Mouse (Mus musculus) limb, embryonic 10.5 days (tissue): ENCODE data around the gene Ogfod2. TPM values are rescaled to one million over a fixed set of nuclear protein-coding genes. Genes with fewer than 3 reads are reported as not detected.
A peak's percentile ranks its signal among the peaks of the same experiment; 100 is the strongest.

Experiments used
- DNase-seq: peaks from one replicate; pipeline ENCODE4 v3.0.0-alpha.2; 2017; ENCODE audit warnings: low spot score
- H3K27ac ChIP-seq: fragments of 300-500 bp; sonication (generic); 2 replicates; pipeline ENCODE4 v1.5.1; 2016; ENCODE audit warnings: mild to moderate bottlenecking
- H3K27me3 ChIP-seq: fragments of 300-500 bp; sonication (generic); 2 replicates; pipeline ENCODE4 v1.6.1; 2016; ENCODE audit warnings: low read depth, mild to moderate bottlenecking; ENCODE audit not compliant: poor library complexity, severe bottlenecking
- H3K36me3 ChIP-seq: fragments of 300-500 bp; sonication (generic); 2 replicates; pipeline ENCODE4 v1.6.1; 2016; ENCODE audit warnings: mild to moderate bottlenecking, moderate library complexity
- H3K4me1 ChIP-seq: fragments of 300-500 bp; sonication (generic); 2 replicates; pipeline ENCODE4 v1.6.1; 2016
- H3K4me3 ChIP-seq: fragments of 300-500 bp; sonication (generic); 2 replicates; pipeline ENCODE4 v1.5.1; 2016; ENCODE audit warnings: mild to moderate bottlenecking, moderate library complexity
- H3K9me3 ChIP-seq: fragments of 300-500 bp; sonication (generic); replicated peaks from 2 replicates; pipeline ENCODE4 v1.6.1; 2016; ENCODE audit warnings: mild to moderate bottlenecking
- WGBS: fragments of 180-500 bp; shearing (Covaris S2); methylation state at CpG from one replicate; pipeline ENCODE4 v1.1.7; 2016; 5-methylcytosine and 5-hydroxymethylcytosine counted together
- polyA plus RNA-seq: library from polyadenylated mRNA; unstranded; fragments of >200 nt; fragmentation: Nextera tagmentation; extraction: Ambion mirVana; gene quantifications from 2 replicates; pipeline ENCODE4 v1.2.1, GENCODE M21; 2016

The Ogfod2 gene
- polyA plus RNA-seq, 1 experiment from 2014 or later, result 16.2 TPM

- 91% methylated on average over 11 of the region's 11 CpGs for WGBS
- Histone ChIP-seq H3K4me3 (no peak overlapping the region), H3K36me3 (no peaks in the 10 kb centered on the region), H3K27me3 (peaks cover 7% of the 10 kb centered on the region), H3K27ac (no peak overlapping the region), H3K9me3 (no peaks in the 10 kb centered on the region), H3K4me1 (peaks cover 7% of the 10 kb centered on the region)
- DNase-seq, result no peak
Observed at GRCm38 (mm10) chr5:124100128-124101044, 11.7 kb upstream of the Ogfod2 start.

- Histone ChIP-seq H3K27me3 (no peaks in the 10 kb centered on the region), H3K4me3 (no peak overlapping the region), H3K27ac (no peak overlapping the region), H3K36me3 (no peaks in the 10 kb centered on the region), H3K4me1 (no peaks in the 10 kb centered on the region), H3K9me3 (no peaks in the 10 kb centered on the region)
- no peak for DNase-seq
- 83% methylated on average over 6 of the region's 6 CpGs for WGBS
Observed at GRCm38 (mm10) chr5:124102326-124102725, 9.8 kb upstream of the Ogfod2 start.

- no peak overlapping the region for H3K4me3 ChIP-seq
- no peak for DNase-seq
- H3K27ac ChIP-seq, result no peak overlapping the region
- no peaks in the 10 kb centered on the region for H3K4me1 ChIP-seq
- no peaks in the 10 kb centered on the region for H3K9me3 ChIP-seq
- 87% methylated on average over 3 of the region's 3 CpGs for WGBS
- H3K36me3 ChIP-seq, result no peaks in the 10 kb centered on the region
- no peaks in the 10 kb centered on the region for H3K27me3 ChIP-seq
Observed at GRCm38 (mm10) chr5:124103020-124103419, 9.1 kb upstream of the Ogfod2 start.

- WGBS, result 93% methylated on average over 9 of the region's 9 CpGs
- H3K4me3 ChIP-seq, result no peak overlapping the region
- DNase-seq, result no peak
- H3K27ac ChIP-seq, result no peak overlapping the region
- H3K4me1 ChIP-seq, result no peaks in the 10 kb centered on the region
- H3K27me3 ChIP-seq, result no peaks in the 10 kb centered on the region
- H3K9me3 ChIP-seq, result no peaks in the 10 kb centered on the region
- H3K36me3 ChIP-seq, result no peaks in the 10 kb centered on the region
Observed at GRCm38 (mm10) chr5:124103552-124103951, 8.5 kb upstream of the Ogfod2 start.

- Histone ChIP-seq H3K27ac (peak overlapping the region; percentile 90), H3K9me3 (no peaks in the 10 kb centered on the region), H3K4me1 (peaks cover 28% of the 10 kb centered on the region), H3K27me3 (no peaks in the 10 kb centered on the region), H3K36me3 (peaks cover 10% of the 10 kb centered on the region; the same call in 1 of the 2 replicates), H3K4me3 (peak overlapping the region; percentile 87)
- WGBS, result 33% methylated on average over 17 of the region's 17 CpGs
- DNase-seq, result peak; percentile 68
Observed at GRCm38 (mm10) chr5:124111077-124111741, 888 bp upstream of the Ogfod2 start.

- Histone ChIP-seq H3K4me3 (peak overlapping the region; percentile 87), H3K4me1 (peaks cover 41% of the 10 kb centered on the region), H3K27me3 (no peaks in the 10 kb centered on the region), H3K9me3 (no peaks in the 10 kb centered on the region), H3K36me3 (peaks cover 18% of the 10 kb centered on the region), H3K27ac (peak overlapping the region; percentile 90)
- WGBS, result 1% methylated on average over 18 of the region's 18 CpGs
- DNase-seq, result no peak
Observed at GRCm38 (mm10) chr5:124112531-124112930, 434 bp downstream of the Ogfod2 start.

- H3K27ac ChIP-seq, result peak overlapping the region; percentile 90
- 24% methylated on average over 14 of the region's 14 CpGs for WGBS
- H3K9me3 ChIP-seq, result no peaks in the 10 kb centered on the region
- H3K27me3 ChIP-seq, result no peaks in the 10 kb centered on the region
- peaks cover 46% of the 10 kb centered on the region for H3K4me1 ChIP-seq
- DNase-seq, result peak; percentile 64
- H3K4me3 ChIP-seq, result peak overlapping the region; percentile 87
- H3K36me3 ChIP-seq, result peaks cover 23% of the 10 kb centered on the region
Observed at GRCm38 (mm10) chr5:124113030-124113429, 933 bp downstream of the Ogfod2 start.

- no peak for DNase-seq
- WGBS, result 95% methylated on average over 24 of the region's 24 CpGs
- H3K4me3 ChIP-seq, result no peak overlapping the region
- peaks cover 53% of the 10 kb centered on the region for H3K4me1 ChIP-seq
- H3K27ac ChIP-seq, result no peak overlapping the region
- H3K27me3 ChIP-seq, result no peaks in the 10 kb centered on the region
- peaks cover 37% of the 10 kb centered on the region for H3K36me3 ChIP-seq
- H3K9me3 ChIP-seq, result no peaks in the 10 kb centered on the region
Observed at GRCm38 (mm10) chr5:124114276-124115025, 2.4 kb downstream of the Ogfod2 start.

GRCm38 (mm10) chr5:124115531-124115930 lies 3.4 kb downstream of the Ogfod2 start:
- H3K4me3 ChIP-seq, result peak overlapping the region; percentile 90
- peak overlapping the region; percentile 90 for H3K27ac ChIP-seq
- H3K4me1 ChIP-seq, result peaks cover 53% of the 10 kb centered on the region
- H3K36me3 ChIP-seq, result peaks cover 48% of the 10 kb centered on the region
- H3K27me3 ChIP-seq, result no peaks in the 10 kb centered on the region
- no peaks in the 10 kb centered on the region for H3K9me3 ChIP-seq
- no peak for DNase-seq
- WGBS, result 24% methylated on average over 7 of the region's 7 CpGs

- 2% methylated on average over 64 of the region's 64 CpGs for WGBS
- Histone ChIP-seq H3K36me3 (peaks cover 55% of the 10 kb centered on the region), H3K27ac (peak within 1 kb of the TSS; percentile 90), H3K4me3 (peak within 1 kb of the TSS; percentile 90), H3K4me1 (peaks cover 51% of the 10 kb centered on the region), H3K9me3 (no peaks in the 10 kb centered on the region), H3K27me3 (no peaks in the 10 kb centered on the region)
- peak; percentile 88 for DNase-seq
Observed at GRCm38 (mm10) chr5:124115990-124116845, 4.1 kb downstream of the Ogfod2 start, which contains the start of gene Arl6ip4. Gene Arl6ip4, plus strand, starts transcription at chr5:124116089.

GRCm38 (mm10) chr5:124119204-124119603 lies 7.1 kb downstream of the Ogfod2 start:
- 86% methylated on average over 5 of the region's 5 CpGs for WGBS
- peaks cover 78% of the 10 kb centered on the region for H3K36me3 ChIP-seq

GRCm38 (mm10) chr5:124122357-124122756 lies 10.3 kb downstream of the Ogfod2 start:
- no peak overlapping the region for H3K27ac ChIP-seq
- H3K36me3 ChIP-seq, result peaks cover 80% of the 10 kb centered on the region
- H3K9me3 ChIP-seq, result no peaks in the 10 kb centered on the region
- no peak for DNase-seq
- 93% methylated on average over 18 of the region's 18 CpGs for WGBS
- H3K4me3 ChIP-seq, result no peak overlapping the region
- H3K4me1 ChIP-seq, result peaks cover 14% of the 10 kb centered on the region
- H3K27me3 ChIP-seq, result no peaks in the 10 kb centered on the region

More at GRCm38 (mm10) chr5:124119204-124119603, 7.1 kb downstream of the Ogfod2 start:
- H3K9me3 ChIP-seq, result no peaks in the 10 kb centered on the region
- no peaks in the 10 kb centered on the region for H3K27me3 ChIP-seq
- no peak overlapping the region for H3K4me3 ChIP-seq
- no peak overlapping the region for H3K27ac ChIP-seq
- H3K4me1 ChIP-seq, result peaks cover 33% of the 10 kb centered on the region
- DNase-seq, result no peak
